Mouse (Mus musculus) common myeloid progenitor, adult 5-6 weeks (primary cell): ENCODE measurements around the gene Arid1b. TPM values are rescaled to one million over a fixed set of nuclear protein-coding genes. Genes with fewer than 3 reads are reported as not detected.

Experiments used
- ATAC-seq: replicated peaks from 2 replicates; pipeline ENCODE4 v1.8.0; 2016; ENCODE audit warnings: low read depth, mild to moderate bottlenecking, moderate TSS enrichment, inconsistent platforms; ENCODE audit not compliant: poor library complexity, severe bottlenecking
- total RNA-seq: library from RNA; stranded (forward); fragments of 200-1000, 187-1606 nt; gene quantifications from 2 replicates; pipeline ENCODE4 v1.2.3, GENCODE M21; 2017

Gene Arid1b
- total RNA-seq, 1 experiment from 2014 or later, result 48.6 TPM

GRCm38 (mm10) chr17:5322594-5322993, 328.5 kb downstream of the Arid1b start:
- no peak for ATAC-seq

DNA sequence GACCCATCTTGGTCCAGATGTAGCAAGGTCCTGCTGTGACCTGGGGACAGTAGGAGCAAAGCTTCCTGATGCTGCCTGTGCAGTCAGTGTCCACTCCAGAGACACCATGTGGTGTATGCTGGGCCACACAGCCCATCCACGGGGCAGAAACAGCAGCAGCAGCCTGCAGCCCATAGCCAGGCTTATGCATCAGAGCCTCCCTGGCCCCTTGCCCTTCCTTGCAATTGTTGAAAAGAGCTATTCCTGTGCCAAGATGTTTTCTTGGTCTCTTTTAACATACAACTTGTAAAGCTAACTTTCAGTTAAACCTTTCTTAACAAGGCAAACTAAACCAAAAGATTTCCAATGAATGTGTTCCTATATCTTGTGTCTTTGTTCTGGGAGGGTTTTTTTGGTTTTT, 329.6 kb downstream of the Arid1b start:
- ATAC-seq, result no peak

DNA sequence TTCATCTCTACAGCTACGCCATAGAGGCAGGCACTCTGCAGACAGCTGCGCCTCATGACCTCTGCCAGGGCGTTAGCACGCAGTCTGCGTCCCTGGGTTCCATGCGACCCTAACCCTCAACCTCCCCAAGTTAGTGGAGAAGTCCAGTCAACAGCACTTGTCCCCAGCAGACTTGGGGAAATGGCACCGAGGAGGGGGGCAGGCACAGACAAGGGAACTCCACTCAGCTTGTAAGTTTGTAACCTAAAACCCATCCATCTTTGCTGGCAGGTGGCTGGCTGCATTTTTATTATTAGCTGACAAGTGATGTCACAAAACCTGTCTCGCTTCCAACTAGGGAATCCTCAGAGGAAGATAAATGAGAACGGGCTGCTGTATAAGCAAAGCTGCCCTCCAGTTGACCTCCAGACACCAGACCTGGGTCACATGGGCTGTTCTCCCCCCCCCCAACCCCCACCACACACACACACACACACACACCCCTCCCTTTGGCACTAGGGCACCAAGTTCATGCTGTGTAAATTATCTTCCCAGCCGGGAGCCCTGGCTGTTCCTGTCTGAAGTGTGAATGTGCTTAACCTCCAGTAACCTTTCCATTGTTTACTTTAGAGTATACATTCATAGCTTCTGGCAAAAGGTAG, 330.2 kb downstream of the Arid1b start:
- no peak for ATAC-seq

- no peak for ATAC-seq
Measured at GRCm38 (mm10) chr17:5326689-5327088, 332.6 kb downstream of the Arid1b start.

DNA sequence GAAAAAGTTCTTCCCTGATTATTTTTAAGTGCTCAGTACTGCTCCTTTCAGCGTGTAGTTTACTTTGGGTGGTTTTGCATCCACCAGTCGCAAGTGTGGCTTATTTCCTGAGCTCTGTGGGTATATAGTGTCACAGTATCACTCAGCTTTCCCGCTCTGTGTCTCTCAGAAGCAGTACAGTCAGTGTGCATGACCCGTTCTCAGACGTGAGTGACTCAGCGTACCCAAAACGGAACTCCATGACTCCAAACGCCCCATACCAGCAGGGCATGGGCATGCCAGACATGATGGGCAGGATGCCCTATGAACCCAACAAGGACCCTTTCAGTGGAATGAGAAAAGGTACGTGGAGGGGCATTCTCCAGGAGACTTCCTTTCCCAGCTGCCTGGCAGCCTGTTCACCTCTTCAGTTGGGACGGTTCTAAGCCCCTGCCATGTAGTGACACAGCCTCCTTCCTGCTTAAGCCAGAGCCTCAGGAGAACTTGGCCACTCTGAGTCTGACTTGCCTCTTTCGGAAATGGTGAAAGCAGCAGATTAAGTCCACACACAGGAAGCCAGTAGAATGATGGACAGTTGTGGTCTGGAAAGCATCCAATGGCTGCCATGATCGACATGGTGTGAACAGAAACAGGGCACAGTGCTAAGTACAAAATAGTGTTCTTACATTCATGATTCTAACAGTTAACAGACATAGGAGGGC, 333.5 kb downstream of the Arid1b start:
- ATAC-seq, result peak; percentile 81

- ATAC-seq, result no peak
Measured at GRCm38 (mm10) chr17:5329478-5329877, 335.3 kb downstream of the Arid1b start.

- no peak for ATAC-seq
Measured at GRCm38 (mm10) chr17:5330063-5330462, 335.9 kb downstream of the Arid1b start.

GRCm38 (mm10) chr17:5330644-5331043, 336.5 kb downstream of the Arid1b start:
- ATAC-seq, result no peak

- no peak for ATAC-seq
Measured at GRCm38 (mm10) chr17:5331387-5331786, 337.3 kb downstream of the Arid1b start.

GRCm38 (mm10) chr17:5334567-5334966, 340.4 kb downstream of the Arid1b start:
- no peak for ATAC-seq

- ATAC-seq, result no peak
Measured at GRCm38 (mm10) chr17:5344426-5344825, 350.3 kb downstream of the Arid1b start.

GRCm38 (mm10) chr17:5345810-5346209, 351.7 kb downstream of the Arid1b start:
- ATAC-seq, result no peak

DNA sequence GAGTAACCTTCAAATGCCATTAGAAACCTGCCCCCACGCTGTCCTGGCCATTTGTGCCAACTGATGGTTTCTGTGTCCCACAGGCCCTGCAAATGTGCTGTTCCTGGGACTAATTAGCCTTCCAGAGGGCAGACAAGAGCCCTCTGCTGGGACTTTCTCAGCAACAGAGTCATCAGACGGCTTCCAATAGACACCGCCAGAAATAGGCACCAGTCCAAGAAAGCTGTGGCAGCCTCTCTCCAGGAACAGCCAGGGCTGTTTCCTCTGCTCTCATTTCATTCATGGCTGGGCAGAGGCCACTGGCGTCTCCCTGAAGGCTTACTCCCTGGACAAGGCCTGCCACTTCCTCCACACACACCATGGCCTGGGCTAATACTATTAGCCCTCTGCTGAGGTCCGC, 358.8 kb downstream of the Arid1b start:
- 0 out of 2 replicates have a peak, but pooled peaks have one; percentile 45 for ATAC-seq

DNA sequence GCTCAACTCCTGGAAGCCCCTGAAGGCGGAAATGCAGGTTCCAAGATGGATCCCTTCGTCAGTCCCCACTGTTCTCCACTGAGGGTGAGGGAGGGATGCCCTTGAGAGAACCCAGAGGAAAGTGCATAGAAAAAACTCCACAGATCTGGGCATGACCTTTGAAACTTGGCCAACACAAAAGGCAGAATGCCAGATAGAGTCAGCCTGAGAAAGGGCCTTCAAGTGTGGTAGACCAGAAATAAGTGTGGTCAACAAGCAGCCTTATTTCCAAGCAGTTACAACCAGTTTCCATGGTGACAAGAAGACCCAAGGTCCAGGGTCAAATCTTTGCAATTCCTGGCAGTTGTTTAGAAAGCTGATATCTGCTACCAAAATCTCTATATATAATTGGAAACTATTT, 366.6 kb downstream of the Arid1b start:
- ATAC-seq, result no peak

DNA sequence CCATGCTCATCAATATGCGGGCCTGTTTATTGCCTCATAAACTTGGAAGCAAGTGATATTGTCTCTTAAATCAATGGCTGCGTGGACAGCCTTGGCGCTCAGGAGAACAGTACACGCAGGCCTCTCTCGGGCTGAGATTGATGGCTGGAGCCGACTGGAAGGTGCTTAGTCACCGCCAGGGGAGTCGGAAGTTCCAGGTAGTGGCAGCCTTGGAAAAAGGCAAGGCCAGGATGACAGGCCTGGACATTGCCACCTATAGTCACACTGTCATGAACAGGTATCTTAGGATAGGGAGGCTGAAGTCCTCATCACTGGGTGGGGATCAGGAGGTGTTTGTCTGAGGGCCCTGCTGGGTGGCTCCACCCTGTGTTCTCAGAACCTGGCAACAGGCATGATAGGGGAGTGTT, 371.9 kb downstream of the Arid1b start:
- ATAC-seq, result no peak

- no peak for ATAC-seq
Measured at GRCm38 (mm10) chr17:5371032-5371431, 376.9 kb downstream of the Arid1b start.

- ATAC-seq, result no peak
Measured at GRCm38 (mm10) chr17:5371521-5371920, 377.4 kb downstream of the Arid1b start.

GRCm38 (mm10) chr17:5372951-5373350, 378.8 kb downstream of the Arid1b start:
- no peak for ATAC-seq

- ATAC-seq, result peak; percentile 22; the same call in 1 of the 2 replicates
Measured at GRCm38 (mm10) chr17:5377151-5377929, 383.2 kb downstream of the Arid1b start.

DNA sequence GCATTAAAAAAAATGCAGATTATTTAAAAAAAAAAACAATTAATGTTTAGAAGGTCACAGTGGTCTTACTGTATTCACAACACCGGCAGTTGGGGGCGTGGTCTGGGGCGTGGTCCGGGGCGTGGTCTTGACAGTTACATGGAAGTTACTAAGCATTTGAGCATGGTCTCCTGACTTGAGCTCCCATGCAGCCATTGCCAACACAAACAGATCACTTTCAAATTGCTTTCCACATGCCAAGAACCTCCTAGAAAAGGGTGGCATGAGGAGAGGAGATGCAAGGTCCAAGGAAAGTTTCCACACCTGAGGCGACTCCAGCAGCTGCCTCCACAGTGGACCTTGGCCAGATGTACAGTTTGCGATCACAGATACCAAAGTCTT, 383.8 kb downstream of the Arid1b start:
- ATAC-seq, result peak; percentile 83

DNA sequence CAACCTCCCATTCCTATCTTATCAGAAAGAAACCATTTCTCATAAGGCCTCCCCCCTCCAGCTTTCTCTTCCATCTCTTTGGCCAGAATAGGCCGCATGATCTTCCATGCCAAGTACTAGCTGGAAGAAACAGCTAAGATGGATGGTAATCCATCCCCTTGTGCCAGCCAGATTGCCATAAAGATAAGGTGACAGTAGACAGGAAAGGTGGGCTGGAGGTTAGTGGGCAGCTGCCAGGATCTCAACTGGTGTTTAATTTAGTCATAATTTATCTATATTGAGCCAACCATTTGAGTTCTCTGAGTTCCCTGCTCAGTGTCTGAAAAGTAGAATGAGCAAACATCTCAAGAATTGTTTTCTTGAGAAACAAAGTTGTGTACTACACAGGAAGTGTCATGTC, 391.6 kb downstream of the Arid1b start:
- ATAC-seq, result no peak
